Mouse (Mus musculus) testis, adult 2 months (tissue): ENCODE measurements around the gene Agmat.

Experiments
- CTCF ChIP-seq: fragments of 200-500 bp; IDR thresholded peaks from 2 replicates; pipeline ENCODE4 v1.5.1; 2012; ENCODE audit warnings: low read depth, mild to moderate bottlenecking, inconsistent platforms, low read length, moderate library complexity; ENCODE audit not compliant: control insufficient read depth, insufficient read depth, insufficient replicate concordance
- POLR2A ChIP-seq: fragments of 200-500 bp; IDR thresholded peaks from 2 replicates; pipeline ENCODE4 v1.6.1; 2012; ENCODE audit warnings: low read depth, mild to moderate bottlenecking, inconsistent platforms, low read length, moderate library complexity; ENCODE audit not compliant: control insufficient read depth

GRCm38 (mm10) chr4:141752076-141752421 is 5.6 kb downstream of the Agmat start:
- TF ChIP-seq CTCF (peak; percentile 29; the same call in 1 of the 2 replicates), POLR2A (no peak)
